Mouse (Mus musculus): Measurements from ENCODE around the gene Lgi4. TPM values are rescaled to one million over a fixed set of nuclear protein-coding genes. Genes with fewer than 3 reads are reported as not detected.
A peak's percentile ranks its signal among the peaks of the same experiment; 100 is the strongest.

Lgi4 gene
- polyA plus RNA-seq, 1 experiment = 35.6 TPM

DNA sequence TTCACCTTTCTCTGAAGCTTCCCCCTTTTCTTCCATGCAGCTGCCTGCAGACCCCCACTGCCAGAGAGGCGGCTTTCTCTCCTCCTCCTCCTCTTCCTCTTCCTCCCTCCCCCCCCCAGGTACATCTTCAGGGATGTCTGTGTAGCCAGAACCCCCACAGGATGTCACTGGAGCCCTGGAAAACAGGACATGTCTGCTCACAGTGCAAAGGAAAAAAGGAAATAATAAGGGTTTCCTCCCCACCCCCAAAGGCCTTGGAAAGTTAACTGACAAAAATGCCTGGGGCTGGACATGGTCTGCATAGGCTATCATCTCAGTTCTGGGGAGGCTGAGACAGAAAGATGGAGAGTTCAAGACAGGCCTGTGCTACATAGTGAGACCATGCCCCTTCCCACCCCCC, 22.0 kb downstream of the Lgi4 start:
- H3K27ac ChIP-seq (ENCODE audit: insufficient read depth, low read length) = no peak overlapping the region
- no peak overlapping the region for H3K4me3 ChIP-seq (ENCODE audit: insufficient read depth, low read length)
- no peaks in the 10 kb centered on the region; the same call in 1 of the 2 replicates for H3K4me1 ChIP-seq (ENCODE audit: control insufficient read depth, insufficient read depth, low read length)
- TF ChIP-seq POLR2A (IDR thresholded peaks at IDR 0.05; ENCODE audit: extremely low read depth, insufficient read depth, low read length) (no peak), CTCF (IDR thresholded peaks at IDR 0.05; ENCODE audit: extremely low read depth, insufficient read depth, low read length) (no peak)

DNA sequence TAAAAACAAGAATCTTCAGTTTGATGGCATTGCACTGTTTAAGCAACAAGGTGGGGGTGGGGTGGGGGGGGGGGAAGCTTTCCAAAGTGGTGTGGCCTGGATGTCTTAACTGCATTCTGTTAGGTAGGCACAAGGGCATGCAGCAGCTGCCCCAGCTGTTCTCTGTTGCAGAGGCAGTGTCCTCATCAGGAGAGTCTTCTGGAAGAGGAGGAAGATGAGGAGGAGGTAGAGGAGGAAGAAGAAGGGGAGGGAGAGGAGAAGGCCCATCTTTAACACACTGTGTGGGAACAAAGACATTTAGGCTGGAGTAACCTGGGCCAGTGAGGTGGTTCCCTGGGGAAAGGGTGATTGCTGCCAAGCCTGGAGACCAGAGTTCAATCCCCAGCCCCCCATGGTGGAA, 23.0 kb downstream of the Lgi4 start:
- Histone ChIP-seq H3K4me3 (ENCODE audit: insufficient read depth, low read length) (no peak overlapping the region), H3K4me1 (ENCODE audit: control insufficient read depth, insufficient read depth, low read length) (no peaks in the 10 kb centered on the region; the same call in 1 of the 2 replicates), H3K27ac (ENCODE audit: insufficient read depth, low read length) (no peak overlapping the region)
- TF ChIP-seq POLR2A (IDR thresholded peaks at IDR 0.05; ENCODE audit: extremely low read depth, insufficient read depth, low read length) = no peak
- TF ChIP-seq CTCF (IDR thresholded peaks at IDR 0.05; ENCODE audit: extremely low read depth, insufficient read depth, low read length) = no peak

DNA sequence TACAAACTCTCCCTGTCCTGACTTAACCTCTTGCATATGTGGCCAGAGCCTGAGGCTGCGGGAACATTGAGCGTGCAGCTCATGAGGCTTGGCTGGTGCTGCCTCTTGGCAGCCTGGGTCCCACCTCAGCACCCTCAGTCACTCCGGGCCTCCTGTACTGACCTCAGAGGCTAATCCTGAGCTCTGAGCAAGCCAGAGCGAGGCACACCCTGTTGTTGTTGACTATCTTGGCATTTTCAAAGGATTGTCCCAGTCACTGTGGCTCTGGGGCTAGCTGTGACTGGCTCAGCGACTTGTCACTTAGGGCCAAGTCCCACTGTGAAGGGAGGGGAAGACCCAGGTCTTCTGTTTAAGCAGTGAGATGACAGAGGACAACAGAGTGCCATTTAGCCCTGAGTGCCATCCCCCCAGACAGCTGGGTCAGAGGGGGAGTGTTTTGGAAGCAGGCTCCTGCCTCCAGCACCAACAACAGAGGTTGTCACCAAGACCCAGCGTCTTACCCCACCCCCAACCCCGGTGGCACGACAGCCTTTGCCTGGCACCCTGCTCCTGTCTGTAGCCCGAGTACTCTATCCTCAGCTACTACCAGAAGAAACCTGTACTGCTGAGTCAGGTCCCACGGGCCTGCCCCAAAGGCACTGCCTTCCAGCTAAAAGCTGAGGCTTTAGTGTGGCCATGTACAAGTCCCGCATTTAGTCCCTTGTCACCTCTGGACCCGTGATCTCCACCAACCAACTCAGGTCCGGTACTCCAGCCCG, 23.9 kb downstream of the Lgi4 start:
- Histone ChIP-seq H3K4me1 (ENCODE audit: control insufficient read depth, insufficient read depth, low read length) (no peaks in the 10 kb centered on the region), H3K27ac (ENCODE audit: insufficient read depth, low read length) (peak overlapping the region; percentile 90), H3K4me3 (ENCODE audit: insufficient read depth, low read length) (no peak overlapping the region)
- no peak for TF ChIP-seq POLR2A (IDR thresholded peaks at IDR 0.05; ENCODE audit: extremely low read depth, insufficient read depth, low read length)
- TF ChIP-seq CTCF (IDR thresholded peaks at IDR 0.05; ENCODE audit: extremely low read depth, insufficient read depth, low read length) = no peak

DNA sequence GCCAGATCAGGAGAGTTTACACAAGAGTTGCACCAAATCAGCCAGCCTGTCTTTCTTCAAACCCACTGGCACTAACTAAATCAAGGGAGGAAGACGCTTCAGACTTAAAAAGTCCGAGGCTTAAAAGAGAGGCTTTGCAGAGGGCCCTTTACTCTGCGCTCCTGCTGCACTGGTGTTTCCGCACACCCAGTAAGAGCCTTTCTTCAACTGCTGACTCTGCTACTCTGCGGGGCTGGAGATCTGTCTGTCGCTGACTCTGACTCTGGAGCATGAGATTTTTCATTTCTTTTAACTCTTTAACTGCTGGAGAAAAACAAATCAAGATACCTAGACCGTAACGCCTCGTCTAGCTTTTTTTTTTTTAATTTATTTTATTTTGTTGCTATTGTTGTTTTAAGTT, 25.0 kb downstream of the Lgi4 start:
- H3K4me1 ChIP-seq (ENCODE audit: control insufficient read depth, insufficient read depth, low read length) = no peaks in the 10 kb centered on the region
- TF ChIP-seq CTCF (IDR thresholded peaks at IDR 0.05; ENCODE audit: extremely low read depth, insufficient read depth, low read length) (no peak), POLR2A (IDR thresholded peaks at IDR 0.05; ENCODE audit: extremely low read depth, insufficient read depth, low read length) (no peak)
- peak overlapping the region; percentile 90 for H3K27ac ChIP-seq (ENCODE audit: insufficient read depth, low read length)
- no peak overlapping the region for H3K4me3 ChIP-seq (ENCODE audit: insufficient read depth, low read length)

DNA sequence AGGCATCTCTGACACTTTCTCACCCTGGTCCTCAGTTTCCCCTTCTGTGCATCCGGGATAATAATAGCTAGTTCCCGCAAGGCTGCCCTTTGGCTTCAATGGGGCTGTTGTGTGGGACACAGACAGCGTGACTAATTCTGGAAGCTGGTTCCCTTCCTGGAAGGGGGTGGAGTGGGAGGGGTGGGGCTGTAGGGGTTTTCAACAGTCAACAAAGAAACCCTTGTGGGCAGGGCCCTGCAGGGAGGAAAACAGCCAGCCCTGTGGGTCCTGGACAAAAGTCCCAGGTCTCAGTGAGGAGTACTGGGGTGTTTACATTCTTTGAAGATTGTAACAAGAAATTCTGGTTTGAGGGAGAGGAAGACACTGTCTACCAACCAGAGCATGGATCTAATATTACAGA, 26.0 kb downstream of the Lgi4 start:
- no peak overlapping the region for H3K4me3 ChIP-seq (ENCODE audit: insufficient read depth, low read length)
- peak overlapping the region; percentile 75 for H3K27ac ChIP-seq (ENCODE audit: insufficient read depth, low read length)
- TF ChIP-seq POLR2A (IDR thresholded peaks at IDR 0.05; ENCODE audit: extremely low read depth, insufficient read depth, low read length) (no peak), CTCF (IDR thresholded peaks at IDR 0.05; ENCODE audit: extremely low read depth, insufficient read depth, low read length) (no peak)
- no peaks in the 10 kb centered on the region for H3K4me1 ChIP-seq (ENCODE audit: control insufficient read depth, insufficient read depth, low read length)

DNA sequence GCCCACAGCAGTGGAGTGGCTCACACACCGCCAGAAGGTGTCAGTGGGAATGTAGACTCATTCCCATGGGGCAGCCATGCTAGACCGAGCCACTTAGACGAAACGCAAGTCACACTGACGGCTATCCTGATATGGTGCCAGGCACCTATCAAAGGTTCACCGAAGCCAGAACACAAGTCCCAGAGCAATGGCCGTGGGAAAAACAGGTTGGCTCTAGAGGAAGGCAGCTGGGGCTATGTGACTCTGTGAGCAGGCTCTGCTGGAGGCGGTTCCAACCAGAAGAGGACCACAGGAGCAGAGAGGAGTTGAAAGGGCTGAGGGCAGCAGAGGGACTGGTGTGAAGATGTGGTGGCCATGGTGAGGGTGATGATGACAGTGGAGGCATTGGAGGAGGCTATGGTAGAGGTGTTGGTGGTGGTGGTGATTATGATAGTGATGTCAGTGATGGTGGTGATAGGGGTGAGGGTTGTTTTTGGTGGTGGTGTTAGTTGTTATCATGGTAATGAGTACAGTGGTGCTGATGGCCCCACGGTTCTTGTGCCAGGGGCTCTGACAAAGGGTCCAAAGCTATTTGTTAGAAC, 27.1 kb downstream of the Lgi4 start:
- TF ChIP-seq POLR2A (IDR thresholded peaks at IDR 0.05; ENCODE audit: extremely low read depth, insufficient read depth, low read length) (no peak), CTCF (IDR thresholded peaks at IDR 0.05; ENCODE audit: extremely low read depth, insufficient read depth, low read length) (no peak)
- Histone ChIP-seq H3K27ac (ENCODE audit: insufficient read depth, low read length) (peak overlapping the region; percentile 75), H3K4me3 (ENCODE audit: insufficient read depth, low read length) (no peak overlapping the region), H3K4me1 (ENCODE audit: control insufficient read depth, insufficient read depth, low read length) (no peaks in the 10 kb centered on the region)

DNA sequence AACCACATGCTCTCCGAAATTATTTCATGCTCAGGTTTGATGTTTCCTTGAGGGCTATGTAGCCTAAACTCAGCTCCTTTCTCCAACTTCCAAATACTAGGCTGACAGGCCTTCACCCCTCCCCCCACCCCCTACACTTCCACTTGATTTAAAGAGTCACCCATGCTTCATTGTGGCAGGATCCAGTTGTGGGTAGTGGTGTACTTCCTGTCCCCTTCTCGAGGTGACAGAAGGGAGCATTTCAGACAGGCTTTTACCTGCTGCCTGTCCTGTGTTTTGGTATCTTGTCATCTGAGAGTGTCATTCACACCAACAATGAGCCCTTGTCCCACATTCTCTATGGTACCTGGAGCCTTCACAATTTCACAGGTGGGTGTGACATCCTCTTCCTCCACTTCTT, 28.1 kb downstream of the Lgi4 start:
- no peak for TF ChIP-seq CTCF (IDR thresholded peaks at IDR 0.05; ENCODE audit: extremely low read depth, insufficient read depth, low read length)
- no peak for TF ChIP-seq POLR2A (IDR thresholded peaks at IDR 0.05; ENCODE audit: extremely low read depth, insufficient read depth, low read length)
- no peaks in the 10 kb centered on the region for H3K4me1 ChIP-seq (ENCODE audit: control insufficient read depth, insufficient read depth, low read length)
- no peak overlapping the region for H3K4me3 ChIP-seq (ENCODE audit: insufficient read depth, low read length)
- peak overlapping the region; percentile 75 for H3K27ac ChIP-seq (ENCODE audit: insufficient read depth, low read length)

DNA sequence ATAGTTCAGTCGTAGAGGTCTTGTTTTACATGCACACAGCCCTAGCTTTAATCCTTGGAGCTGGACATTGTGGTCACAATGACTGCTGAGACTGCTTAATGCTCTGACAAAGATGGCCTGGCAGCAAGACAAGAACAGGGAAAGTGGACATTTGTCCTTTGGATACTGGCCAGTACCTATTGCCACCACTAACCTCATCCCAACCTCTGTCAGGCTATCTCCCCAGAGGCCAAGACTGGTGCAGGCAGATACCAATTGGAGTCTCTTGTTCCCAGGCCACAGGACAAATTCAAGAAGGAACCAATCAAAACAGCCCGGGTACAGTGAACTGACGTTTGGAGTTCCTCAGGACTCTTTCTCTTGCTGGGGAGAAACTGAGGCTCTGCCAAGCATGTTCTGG, 29.1 kb downstream of the Lgi4 start:
- no peaks in the 10 kb centered on the region for H3K4me1 ChIP-seq (ENCODE audit: control insufficient read depth, insufficient read depth, low read length)
- peak overlapping the region; percentile 17 for H3K27ac ChIP-seq (ENCODE audit: insufficient read depth, low read length)
- no peak overlapping the region for H3K4me3 ChIP-seq (ENCODE audit: insufficient read depth, low read length)
- no peak for TF ChIP-seq CTCF (IDR thresholded peaks at IDR 0.05; ENCODE audit: extremely low read depth, insufficient read depth, low read length)
- no peak for TF ChIP-seq POLR2A (IDR thresholded peaks at IDR 0.05; ENCODE audit: extremely low read depth, insufficient read depth, low read length)

DNA sequence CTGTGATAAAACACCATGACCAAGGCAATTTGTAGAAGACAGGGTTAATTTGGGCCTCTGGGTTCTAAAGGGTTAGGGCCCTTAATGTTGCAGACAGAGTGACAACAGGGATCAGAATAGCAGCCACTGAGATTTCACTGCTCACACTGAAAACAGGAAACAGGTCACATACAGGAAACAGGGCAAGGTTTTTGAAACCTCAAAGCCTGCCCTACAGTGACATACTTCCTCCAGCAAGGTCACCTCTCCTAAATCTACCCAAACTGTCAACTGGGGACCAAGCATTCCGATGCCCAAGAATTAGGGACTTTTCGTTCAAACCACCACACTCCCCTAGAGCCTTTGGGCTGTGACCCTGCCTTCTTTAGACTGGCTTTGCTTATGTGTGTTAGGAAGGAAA, 30.6 kb downstream of the Lgi4 start:
- TF ChIP-seq CTCF (IDR thresholded peaks at IDR 0.05; ENCODE audit: extremely low read depth, insufficient read depth, low read length) = no peak
- Histone ChIP-seq H3K4me3 (ENCODE audit: insufficient read depth, low read length) (no peak overlapping the region), H3K4me1 (ENCODE audit: control insufficient read depth, insufficient read depth, low read length) (no peaks in the 10 kb centered on the region), H3K27ac (ENCODE audit: insufficient read depth, low read length) (no peak overlapping the region)
